Mouse (Mus musculus) midbrain, embryonic 15.5 days (tissue): ENCODE measurements around the gene 1600014C10Rik. TPM values are rescaled to one million over a fixed set of nuclear protein-coding genes. Genes with fewer than 3 reads are reported as not detected.

Source experiments
- ATAC-seq: fragments of 200-750 bp; cut with Nextera tagmentation; replicated peaks from 2 replicates; pipeline ENCODE4 v1.8.0; 2017; ENCODE audit warnings: moderate TSS enrichment
- H3K27ac ChIP-seq: fragments of 300-500 bp; sonication (generic); 2 replicates; pipeline ENCODE4 v1.5.1; 2015; ENCODE audit warnings: mild to moderate bottlenecking, inconsistent platforms
- H3K27me3 ChIP-seq: fragments of 300-500 bp; sonication (generic); replicated peaks from 2 replicates; pipeline ENCODE4 v1.6.1; 2015; ENCODE audit warnings: inconsistent platforms
- H3K36me3 ChIP-seq: fragments of 300-500 bp; sonication (generic); replicated peaks from 2 replicates; pipeline ENCODE4 v1.6.1; 2015; ENCODE audit warnings: inconsistent platforms
- H3K4me1 ChIP-seq: fragments of 300-500 bp; sonication (generic); 2 replicates; pipeline ENCODE4 v1.6.1; 2015; ENCODE audit warnings: inconsistent platforms
- H3K4me2 ChIP-seq: fragments of 300-500 bp; sonication (generic); 2 replicates; pipeline ENCODE4 v1.6.1; 2015; ENCODE audit warnings: inconsistent platforms, mild to moderate bottlenecking, moderate library complexity
- H3K4me3 ChIP-seq: fragments of 300-500 bp; sonication (generic); 2 replicates; pipeline ENCODE4 v1.5.1; 2015; ENCODE audit warnings: mild to moderate bottlenecking, inconsistent platforms
- H3K9ac ChIP-seq: fragments of 300-500 bp; sonication (generic); 2 replicates; pipeline ENCODE4 v1.6.1; 2015; ENCODE audit warnings: mild to moderate bottlenecking, inconsistent platforms
- H3K9me3 ChIP-seq: fragments of 300-500 bp; sonication (generic); 2 replicates; pipeline ENCODE4 v1.6.1; 2016; ENCODE audit warnings: inconsistent platforms
- WGBS: fragments of 180-500 bp; shearing (Covaris S2); methylation state at CpG from one replicate; pipeline ENCODE4 v1.1.7; 2015; ENCODE audit warnings: mixed read lengths; 5-methylcytosine and 5-hydroxymethylcytosine counted together
- polyA plus RNA-seq: library from polyadenylated mRNA; unstranded; fragments of >200 nt; fragmentation: Nextera tagmentation; extraction: Ambion mirVana; gene quantifications from 2 replicates; pipeline ENCODE4 v1.2.1, GENCODE M21; 2015

The 1600014C10Rik gene
- 29.5 and 31.9 TPM in 2 replicates for polyA plus RNA-seq

- Histone ChIP-seq H3K4me3 (peak within 1 kb of the TSS; percentile 53), H3K9me3 (no peaks in the 10 kb centered on the region), H3K9ac (peak within 1 kb of the TSS; percentile 70), H3K4me2 (peak within 1 kb of the TSS; percentile 86), H3K27me3 (no peaks in the 10 kb centered on the region), H3K4me1 (peaks cover 17% of the 10 kb centered on the region), H3K36me3 (no peaks in the 10 kb centered on the region), H3K27ac (peak within 1 kb of the TSS; percentile 89)
- WGBS, result 3% methylated on average over 28 of the region's 28 CpGs
- peak; percentile 56 for ATAC-seq
Measured at GRCm38 (mm10) chr7:38182962-38183687, at the start of gene 1600014C10Rik. 1600014C10Rik (plus strand) TSS chr7:38183217.

- H3K9me3 ChIP-seq, result no peaks in the 10 kb centered on the region
- H3K4me3 ChIP-seq, result no peak overlapping the region
- no peak overlapping the region for H3K9ac ChIP-seq
- H3K36me3 ChIP-seq, result no peaks in the 10 kb centered on the region
- 91% methylated on average over 5 of the region's 5 CpGs for WGBS
- H3K27me3 ChIP-seq, result no peaks in the 10 kb centered on the region
- no peak overlapping the region for H3K4me2 ChIP-seq
- peaks cover 3% of the 10 kb centered on the region; the same call in 1 of the 2 replicates for H3K4me1 ChIP-seq
- H3K27ac ChIP-seq, result no peak overlapping the region
- ATAC-seq, result no peak
Measured at GRCm38 (mm10) chr7:38134471-38134870, 48.5 kb upstream of the 1600014C10Rik start.

GRCm38 (mm10) chr7:38140324-38140723 lies 42.7 kb upstream of the 1600014C10Rik start:
- Histone ChIP-seq H3K4me2 (no peak overlapping the region), H3K36me3 (no peaks in the 10 kb centered on the region), H3K4me1 (no peaks in the 10 kb centered on the region), H3K9ac (no peak overlapping the region), H3K27ac (no peak overlapping the region), H3K27me3 (no peaks in the 10 kb centered on the region), H3K9me3 (no peaks in the 10 kb centered on the region), H3K4me3 (no peak overlapping the region)
- no peak for ATAC-seq
- WGBS, result 60% methylated on average over 9 of the region's 9 CpGs

GRCm38 (mm10) chr7:38141747-38142545 lies 41.1 kb upstream of the 1600014C10Rik start:
- no peaks in the 10 kb centered on the region for H3K27me3 ChIP-seq
- H3K4me1 ChIP-seq, result no peaks in the 10 kb centered on the region
- H3K9ac ChIP-seq, result no peak overlapping the region
- 66% methylated on average over 13 of the region's 13 CpGs for WGBS
- H3K27ac ChIP-seq, result no peak overlapping the region
- H3K4me3 ChIP-seq, result no peak overlapping the region
- peak; percentile 83 for ATAC-seq
- no peaks in the 10 kb centered on the region for H3K9me3 ChIP-seq
- no peak overlapping the region for H3K4me2 ChIP-seq
- no peaks in the 10 kb centered on the region for H3K36me3 ChIP-seq

- no peak overlapping the region for H3K4me3 ChIP-seq
- no peak overlapping the region for H3K9ac ChIP-seq
- ATAC-seq, result no peak
- H3K4me2 ChIP-seq, result no peak overlapping the region
- H3K27me3 ChIP-seq, result no peaks in the 10 kb centered on the region
- no peaks in the 10 kb centered on the region for H3K9me3 ChIP-seq
- H3K4me1 ChIP-seq, result no peaks in the 10 kb centered on the region
- H3K27ac ChIP-seq, result no peak overlapping the region
- H3K36me3 ChIP-seq, result no peaks in the 10 kb centered on the region
- WGBS, result 86% methylated on average over 6 of the region's 6 CpGs
Measured at GRCm38 (mm10) chr7:38147477-38147876, 35.5 kb upstream of the 1600014C10Rik start.

GRCm38 (mm10) chr7:38151706-38152312 lies 31.2 kb upstream of the 1600014C10Rik start:
- Histone ChIP-seq H3K4me1 (no peaks in the 10 kb centered on the region), H3K9ac (no peak overlapping the region), H3K4me2 (no peak overlapping the region), H3K4me3 (no peak overlapping the region), H3K9me3 (no peaks in the 10 kb centered on the region), H3K36me3 (no peaks in the 10 kb centered on the region), H3K27ac (no peak overlapping the region), H3K27me3 (no peaks in the 10 kb centered on the region)
- 68% methylated on average over 14 of the region's 14 CpGs for WGBS
- 0 out of 2 replicates have a peak, but pooled peaks have one; percentile 48 for ATAC-seq

- Histone ChIP-seq H3K4me3 (no peak overlapping the region), H3K4me1 (no peaks in the 10 kb centered on the region), H3K27ac (no peak overlapping the region), H3K9me3 (no peaks in the 10 kb centered on the region), H3K4me2 (no peak overlapping the region), H3K27me3 (no peaks in the 10 kb centered on the region), H3K9ac (no peak overlapping the region), H3K36me3 (no peaks in the 10 kb centered on the region)
- WGBS, result 80% methylated on average over 3 of the region's 3 CpGs
- ATAC-seq, result no peak
Measured at GRCm38 (mm10) chr7:38152571-38152970, 30.4 kb upstream of the 1600014C10Rik start.

GRCm38 (mm10) chr7:38155829-38156228 lies 27.2 kb upstream of the 1600014C10Rik start:
- WGBS, result 89% methylated on average over 5 of the region's 5 CpGs
- Histone ChIP-seq H3K4me2 (no peak overlapping the region), H3K27me3 (no peaks in the 10 kb centered on the region), H3K4me1 (no peaks in the 10 kb centered on the region), H3K27ac (no peak overlapping the region), H3K36me3 (no peaks in the 10 kb centered on the region), H3K9me3 (no peaks in the 10 kb centered on the region), H3K4me3 (no peak overlapping the region), H3K9ac (no peak overlapping the region)
- no peak for ATAC-seq

GRCm38 (mm10) chr7:38158764-38159458 lies 24.1 kb upstream of the 1600014C10Rik start:
- no peak overlapping the region for H3K4me3 ChIP-seq
- H3K4me2 ChIP-seq, result no peak overlapping the region
- H3K4me1 ChIP-seq, result no peaks in the 10 kb centered on the region
- H3K9me3 ChIP-seq, result no peaks in the 10 kb centered on the region
- ATAC-seq, result no peak
- H3K27me3 ChIP-seq, result no peaks in the 10 kb centered on the region
- H3K36me3 ChIP-seq, result no peaks in the 10 kb centered on the region
- H3K27ac ChIP-seq, result no peak overlapping the region
- no peak overlapping the region for H3K9ac ChIP-seq
- 82% methylated on average over 9 of the region's 9 CpGs for WGBS

GRCm38 (mm10) chr7:38161438-38161837 lies 21.6 kb upstream of the 1600014C10Rik start:
- H3K27me3 ChIP-seq, result no peaks in the 10 kb centered on the region
- H3K4me3 ChIP-seq, result no peak overlapping the region
- H3K9ac ChIP-seq, result no peak overlapping the region
- H3K27ac ChIP-seq, result no peak overlapping the region
- WGBS, result 93% methylated on average over 2 of the region's 2 CpGs
- no peak overlapping the region for H3K4me2 ChIP-seq
- H3K36me3 ChIP-seq, result no peaks in the 10 kb centered on the region
- no peaks in the 10 kb centered on the region for H3K9me3 ChIP-seq
- no peaks in the 10 kb centered on the region for H3K4me1 ChIP-seq
- no peak for ATAC-seq

- Histone ChIP-seq H3K36me3 (no peaks in the 10 kb centered on the region), H3K4me3 (no peak overlapping the region), H3K9ac (no peak overlapping the region), H3K9me3 (no peaks in the 10 kb centered on the region), H3K4me2 (no peak overlapping the region), H3K4me1 (no peaks in the 10 kb centered on the region), H3K27me3 (no peaks in the 10 kb centered on the region), H3K27ac (no peak overlapping the region)
- ATAC-seq, result no peak
- 62% methylated on average over 9 of the region's 9 CpGs for WGBS
Measured at GRCm38 (mm10) chr7:38163433-38164050, 19.5 kb upstream of the 1600014C10Rik start.
